ENCODE assay signal across 22 mouse cellular contexts in the genomic region with DNA sequence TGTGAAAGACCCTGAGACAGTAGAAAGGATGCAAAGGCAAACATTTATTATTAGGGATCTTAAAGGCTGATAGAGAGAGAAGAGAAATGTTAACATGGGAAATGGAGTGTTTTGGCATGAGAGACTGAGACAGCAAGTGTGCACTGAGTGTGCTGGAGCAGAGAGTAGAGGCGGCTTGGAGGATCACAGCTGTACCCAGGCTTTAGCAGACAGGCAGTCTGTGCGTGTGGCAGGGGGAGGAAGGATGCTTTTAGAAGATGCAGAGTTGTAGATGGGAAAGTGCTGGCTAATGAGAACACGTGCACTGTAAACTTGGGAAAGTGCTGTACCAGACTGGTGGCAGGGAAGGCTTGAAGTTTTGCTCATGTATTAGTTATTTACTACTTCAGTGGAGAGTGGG.
DNase-seq lines count a peak whose midpoint lies in the region; ATAC-seq and TF ChIP-seq lines count a peak whose summit lies in the region.
"Had no signal": no experiment of that assay in that cellular context is flagged by ENCODE, and none has a peak within 500 bp of the region (broad histone marks: within the 10 kb centered on the region; RNA-seq: fewer than 3 reads in every experiment).

No protein-coding gene starts in this region.

- H3K9me3 ChIP-seq in forebrain, postnatal 0 days (ENCODE audit: low read length), result no peaks in the 10 kb centered on the region
- no peaks in the 10 kb centered on the region for H3K9me3 ChIP-seq in forebrain, embryonic 15.5 days
- H3K9me3 ChIP-seq: heart, embryonic 13.5 days; hindbrain, embryonic 15.5 days; intestine, embryonic 15.5 days; kidney, embryonic 15.5 days; limb, embryonic 10.5 days had no signal

- 0 out of 2 replicates have a peak, but pooled peaks cover 7% of the 10 kb centered on the region for H3K4me1 ChIP-seq in forebrain, postnatal 0 days (ENCODE audit: insufficient read depth)
- peaks cover 15% of the 10 kb centered on the region for H3K4me1 ChIP-seq in forebrain, embryonic 15.5 days
- H3K4me1 ChIP-seq: heart, embryonic 13.5 days; intestine, embryonic 15.5 days; kidney, embryonic 15.5 days; limb, embryonic 10.5 days had no signal

- intact Hi-C loops in left cerebral cortex, postnatal 25 days (cut with DNase I), result no loop called here
- intact Hi-C loops in left cerebral cortex, adult 2 months (cut with DNase I), result no loop called here

- DNase-seq in forebrain, postnatal 0 days, result peak; percentile 39
- peak; percentile 14 to 37 for DNase-seq in left cerebral cortex, postnatal 25 days (ENCODE audit: low spot score in 2 of 2)
- no peak for DNase-seq in left cerebral cortex, adult 2 months (ENCODE audit: extremely low spot score in 1 of 2, low spot score in 2 of 2)
- peak; percentile 35 for DNase-seq in layer of hippocampus, adult 9-11 months
- DNase-seq in right cerebral cortex, postnatal 4 days, result peak; percentile 5
- DNase-seq in kidney, adult 18-20 months, result no peak
- DNase-seq: adrenal gland, postnatal 36 days; cerebellum, adult 9-10 months; gastrocnemius, postnatal 14 days; heart, adult 18-20 months; liver, postnatal 0 days; lung, postnatal 10 days; midbrain, embryonic 14.5 days; thymus, adult 18-20 months; thymus, postnatal 4 days had no signal

- H3K27ac ChIP-seq in forebrain, postnatal 0 days (ENCODE audit: low read depth, low read length), result no peak overlapping the region
- H3K27ac ChIP-seq in forebrain, embryonic 15.5 days (replicated peaks), result no peak overlapping the region
- H3K27ac ChIP-seq in left cerebral cortex, adult 2 months, result no peak overlapping the region
- H3K27ac ChIP-seq: heart, embryonic 13.5 days; hindbrain, embryonic 15.5 days; intestine, embryonic 15.5 days; kidney, embryonic 15.5 days; limb, embryonic 10.5 days had no signal

- H3K27me3 ChIP-seq in forebrain, postnatal 0 days (ENCODE audit: insufficient read depth, low read length), result no peaks in the 10 kb centered on the region
- no peaks in the 10 kb centered on the region for H3K27me3 ChIP-seq in forebrain, embryonic 15.5 days
- H3K27me3 ChIP-seq: hindbrain, embryonic 15.5 days; intestine, embryonic 15.5 days; kidney, embryonic 15.5 days had no signal

- no peak overlapping the region for H3K4me3 ChIP-seq in forebrain, postnatal 0 days (ENCODE audit: low read depth, low read length)
- no peak overlapping the region for H3K4me3 ChIP-seq in forebrain, embryonic 15.5 days
- no peak overlapping the region for H3K4me3 ChIP-seq in left cerebral cortex, adult 2 months
- H3K4me3 ChIP-seq: heart, embryonic 13.5 days; hindbrain, embryonic 15.5 days; intestine, embryonic 15.5 days; kidney, embryonic 15.5 days; limb, embryonic 10.5 days; myocyte had no signal

- H3K4me2 ChIP-seq in forebrain, postnatal 0 days (ENCODE audit: low read depth), result no peak overlapping the region
- no peak overlapping the region for H3K4me2 ChIP-seq in forebrain, embryonic 15.5 days (replicated peaks)
- H3K4me2 ChIP-seq: heart, embryonic 13.5 days; hindbrain, embryonic 15.5 days; intestine, embryonic 15.5 days; kidney, embryonic 15.5 days had no signal

- no peaks in the 10 kb centered on the region for H3K36me3 ChIP-seq in forebrain, postnatal 0 days (ENCODE audit: insufficient read depth)
- no peaks in the 10 kb centered on the region for H3K36me3 ChIP-seq in forebrain, embryonic 15.5 days
- H3K36me3 ChIP-seq: heart, embryonic 13.5 days; hindbrain, embryonic 15.5 days; intestine, embryonic 15.5 days; kidney, embryonic 15.5 days; limb, embryonic 10.5 days had no signal

- TF ChIP-seq CTCF in forebrain, postnatal 0 days (IDR thresholded peaks at IDR 0.05; ENCODE audit: low read depth), result no peak
- no peak for TF ChIP-seq CTCF in left cerebral cortex, adult 2 months (IDR thresholded peaks at IDR 0.05)

- ATAC-seq in forebrain, postnatal 0 days, result peak; percentile 77
- ATAC-seq in forebrain, embryonic 15.5 days (replicated peaks), result no peak
- ATAC-seq: intestine, embryonic 15.5 days; liver, postnatal 0 days had no signal

- 17% methylated on average over 3 of the region's 3 CpGs for WGBS in forebrain, postnatal 0 days
- 27% methylated on average over 3 of the region's 3 CpGs for WGBS in forebrain, embryonic 15.5 days

- H3K9ac ChIP-seq in forebrain, postnatal 0 days, result no peak overlapping the region
- no peak overlapping the region for H3K9ac ChIP-seq in forebrain, embryonic 15.5 days (replicated peaks)
- H3K9ac ChIP-seq: heart, embryonic 13.5 days; hindbrain, embryonic 15.5 days; intestine, embryonic 15.5 days; kidney, embryonic 15.5 days; liver, postnatal 0 days had no signal

Comparison
In these comparisons a context has a peak if more than half of its experiments do, and no peak if none do; other contexts are left out.
1. DNase-seq: peak in forebrain, postnatal 0 days (single experiment), left cerebral cortex, postnatal 25 days (2 of 2), layer of hippocampus, adult 9-11 months (single experiment) and right cerebral cortex, postnatal 4 days (single experiment); none in left cerebral cortex, adult 2 months (0 of 2) and kidney, adult 18-20 months (single experiment).